Mouse (Mus musculus) small intestine, adult 2 months (tissue): ENCODE measurements around the gene Prpf31. TPM values are rescaled to one million over a fixed set of nuclear protein-coding genes. Genes with fewer than 3 reads are reported as not detected.

Experiments used
- H3K27ac ChIP-seq: fragments of 200-500 bp; 2 replicates; pipeline ENCODE4 v1.5.1; 2012; ENCODE audit warnings: low read depth, low read length, control low read depth, inconsistent platforms; ENCODE audit not compliant: insufficient read depth
- H3K27me3 ChIP-seq: fragments of 200-500 bp; 2 replicates; pipeline ENCODE4 v1.6.1; 2012; ENCODE audit warnings: mild to moderate bottlenecking, moderate library complexity, low read length, inconsistent platforms; ENCODE audit not compliant: control insufficient read depth, insufficient read depth
- H3K36me3 ChIP-seq: fragments of 200-500 bp; 2 replicates; pipeline ENCODE4 v1.6.1; 2012; ENCODE audit warnings: mild to moderate bottlenecking, low read length, control low read depth, inconsistent platforms; ENCODE audit not compliant: control insufficient read depth, insufficient read depth
- H3K4me1 ChIP-seq: fragments of 200-500 bp; 2 replicates; pipeline ENCODE4 v1.6.1; 2012; ENCODE audit warnings: low read length, inconsistent platforms, mixed read lengths; ENCODE audit not compliant: control insufficient read depth, insufficient read depth, insufficient read length
- H3K4me3 ChIP-seq: fragments of 200-500 bp; 2 replicates; pipeline ENCODE4 v1.5.1; 2012; ENCODE audit warnings: low read depth, mild to moderate bottlenecking, control low read depth, inconsistent platforms, low read length, moderate library complexity
- CTCF ChIP-seq: fragments of 200-500 bp; IDR thresholded peaks from 2 replicates; pipeline ENCODE4 v1.5.1; 2012; ENCODE audit warnings: low read depth, mild to moderate bottlenecking, control low read depth, inconsistent platforms, low read length, moderate library complexity, mixed read lengths; ENCODE audit not compliant: insufficient replicate concordance, insufficient read length; ENCODE audit errors: extremely low read depth
- POLR2A ChIP-seq: fragments of 200-500 bp; IDR thresholded peaks from 2 replicates; pipeline ENCODE4 v1.6.1; 2012; ENCODE audit warnings: low read depth, mild to moderate bottlenecking, control low read depth, inconsistent platforms, low read length, moderate library complexity
- WGBS: fragments of 180-500 bp; shearing (Covaris S2); methylation state at CpG from one replicate; pipeline ENCODE4 v1.1.7; 2018; 5-methylcytosine and 5-hydroxymethylcytosine counted together
- polyA plus RNA-seq: library from polyadenylated mRNA; depleted of rRNA; stranded (reverse); fragments of >200 nt; gene quantifications from 2 replicates; pipeline ENCODE4 v1.2.3, GENCODE M21; 2012

Gene Prpf31
- polyA plus RNA-seq, 1 experiment = 16.7 TPM

DNA sequence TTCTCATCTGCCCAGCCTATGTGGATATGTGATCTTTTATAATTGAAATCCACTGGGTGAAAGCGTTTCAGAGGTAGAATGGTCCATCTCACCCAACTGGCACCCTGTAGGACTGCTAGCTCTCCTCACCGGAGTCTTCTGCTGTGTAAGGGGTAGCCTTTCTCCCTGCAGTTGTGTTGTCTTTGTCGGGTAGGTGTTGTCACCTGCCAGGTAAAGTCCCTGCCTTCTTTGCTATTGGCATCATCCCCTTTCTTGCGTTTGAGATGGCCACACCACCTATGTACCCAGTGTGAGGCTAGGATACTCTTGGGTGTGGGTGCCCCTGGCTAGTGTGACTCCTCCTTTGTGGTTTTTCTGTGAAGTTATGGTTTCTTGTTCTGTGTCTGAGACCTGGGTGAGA, 16.9 kb downstream of the Prpf31 start:
- H3K27me3 ChIP-seq = no peaks in the 10 kb centered on the region
- peaks cover 10% of the 10 kb centered on the region; the same call in 1 of the 2 replicates for H3K4me1 ChIP-seq
- no peak overlapping the region for H3K27ac ChIP-seq
- peak overlapping the region; percentile 96 for H3K4me3 ChIP-seq
- H3K36me3 ChIP-seq = peaks cover 11% of the 10 kb centered on the region
- TF ChIP-seq CTCF = no peak
- no peak for TF ChIP-seq POLR2A
- 22% methylated on average over 4 of the region's 4 CpGs for WGBS

DNA sequence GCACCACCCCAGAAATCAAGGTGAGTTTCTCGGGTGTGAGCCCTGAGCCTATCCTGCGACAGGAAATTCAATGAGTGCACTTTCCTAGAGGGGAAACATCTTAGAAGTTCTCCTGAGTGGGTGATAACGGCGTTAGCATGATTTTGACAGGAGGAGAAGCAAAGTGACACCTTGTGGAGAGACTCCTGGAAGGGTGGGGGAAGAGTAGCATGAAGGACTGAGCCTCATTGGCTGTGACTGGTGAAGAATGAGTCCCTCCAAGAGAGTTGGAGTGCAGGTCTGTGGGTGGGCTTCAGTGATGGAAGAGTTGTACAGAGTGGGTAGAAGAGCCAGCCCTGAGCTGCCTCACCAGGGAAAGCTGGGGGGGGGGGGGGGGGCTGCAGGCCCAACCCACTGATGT, 27.2 kb downstream of the Prpf31 start:
- WGBS = 88% methylated on average over 4 of the region's 4 CpGs
- TF ChIP-seq CTCF (no peak), POLR2A (no peak)
- Histone ChIP-seq H3K4me3 (no peak overlapping the region), H3K27me3 (no peaks in the 10 kb centered on the region), H3K27ac (no peak overlapping the region), H3K4me1 (no peaks in the 10 kb centered on the region), H3K36me3 (peaks cover 94% of the 10 kb centered on the region)

DNA sequence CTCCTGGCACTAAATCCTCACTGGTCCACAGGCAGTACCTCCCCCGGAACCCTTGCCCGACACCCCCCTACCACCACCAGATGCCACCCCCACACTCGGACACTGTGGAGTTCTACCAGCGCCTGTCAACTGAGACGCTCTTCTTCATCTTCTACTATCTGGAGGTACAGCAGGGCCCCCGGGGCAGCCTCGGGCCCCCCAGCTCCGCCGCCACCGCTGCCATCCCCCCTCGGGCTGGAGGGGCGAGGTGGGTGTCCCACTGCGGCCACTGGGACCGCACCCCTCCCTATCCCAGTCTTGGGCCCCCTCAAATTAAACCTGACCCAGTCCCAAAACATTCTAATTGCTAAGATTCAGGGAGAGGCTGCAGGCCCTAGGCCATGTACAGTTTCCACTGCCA, 28.8 kb downstream of the Prpf31 start:
- H3K36me3 ChIP-seq = peaks cover 93% of the 10 kb centered on the region
- peaks cover under 1% of the 10 kb centered on the region; the same call in 1 of the 2 replicates for H3K4me1 ChIP-seq
- H3K27me3 ChIP-seq = no peaks in the 10 kb centered on the region
- 94% methylated on average over 14 of the region's 14 CpGs for WGBS
- no peak overlapping the region for H3K4me3 ChIP-seq
- no peak overlapping the region for H3K27ac ChIP-seq
- TF ChIP-seq CTCF (no peak), POLR2A (no peak)

DNA sequence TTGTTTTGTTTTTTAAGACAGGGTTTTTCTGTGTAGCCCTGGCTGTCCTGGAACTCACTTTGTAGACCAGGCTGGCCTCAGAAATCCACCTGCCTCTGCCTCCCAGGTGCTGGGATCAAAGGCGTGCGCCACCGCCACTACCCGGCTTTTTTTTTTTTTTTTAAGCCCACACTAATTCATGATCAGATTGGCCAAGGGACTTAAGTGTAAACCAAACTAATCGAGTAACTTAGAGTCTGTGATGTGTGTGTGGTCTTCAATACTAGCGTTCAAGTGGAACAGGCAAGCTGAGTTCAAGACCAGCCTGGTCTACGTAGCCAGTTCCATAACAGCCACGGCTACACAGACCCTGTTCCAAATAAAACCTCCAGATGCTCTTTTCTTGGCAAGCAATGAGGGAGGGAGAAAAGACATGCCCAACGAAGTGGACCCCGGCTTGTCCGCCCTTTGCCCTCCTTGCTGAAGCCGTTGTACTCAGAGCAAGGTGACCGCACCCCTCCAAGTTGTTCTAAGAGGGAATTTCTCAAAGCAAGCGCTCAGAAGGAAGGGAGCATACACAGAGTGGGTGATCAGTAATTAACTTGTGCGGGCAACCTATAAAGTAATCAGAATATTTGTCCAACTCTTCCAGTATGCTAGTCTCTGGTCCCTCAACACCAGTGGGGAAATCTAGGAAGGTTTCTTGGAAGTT, 34.9 kb downstream of the Prpf31 start:
- TF ChIP-seq POLR2A (no peak), CTCF (no peak)
- Histone ChIP-seq H3K36me3 (peaks cover 37% of the 10 kb centered on the region), H3K27ac (peak overlapping the region; percentile 55), H3K27me3 (no peaks in the 10 kb centered on the region), H3K4me1 (peaks cover 14% of the 10 kb centered on the region), H3K4me3 (peak overlapping the region; percentile 76)
- whole genome bisulfite sequencing = 12% methylated on average over 15 of the region's 15 CpGs

DNA sequence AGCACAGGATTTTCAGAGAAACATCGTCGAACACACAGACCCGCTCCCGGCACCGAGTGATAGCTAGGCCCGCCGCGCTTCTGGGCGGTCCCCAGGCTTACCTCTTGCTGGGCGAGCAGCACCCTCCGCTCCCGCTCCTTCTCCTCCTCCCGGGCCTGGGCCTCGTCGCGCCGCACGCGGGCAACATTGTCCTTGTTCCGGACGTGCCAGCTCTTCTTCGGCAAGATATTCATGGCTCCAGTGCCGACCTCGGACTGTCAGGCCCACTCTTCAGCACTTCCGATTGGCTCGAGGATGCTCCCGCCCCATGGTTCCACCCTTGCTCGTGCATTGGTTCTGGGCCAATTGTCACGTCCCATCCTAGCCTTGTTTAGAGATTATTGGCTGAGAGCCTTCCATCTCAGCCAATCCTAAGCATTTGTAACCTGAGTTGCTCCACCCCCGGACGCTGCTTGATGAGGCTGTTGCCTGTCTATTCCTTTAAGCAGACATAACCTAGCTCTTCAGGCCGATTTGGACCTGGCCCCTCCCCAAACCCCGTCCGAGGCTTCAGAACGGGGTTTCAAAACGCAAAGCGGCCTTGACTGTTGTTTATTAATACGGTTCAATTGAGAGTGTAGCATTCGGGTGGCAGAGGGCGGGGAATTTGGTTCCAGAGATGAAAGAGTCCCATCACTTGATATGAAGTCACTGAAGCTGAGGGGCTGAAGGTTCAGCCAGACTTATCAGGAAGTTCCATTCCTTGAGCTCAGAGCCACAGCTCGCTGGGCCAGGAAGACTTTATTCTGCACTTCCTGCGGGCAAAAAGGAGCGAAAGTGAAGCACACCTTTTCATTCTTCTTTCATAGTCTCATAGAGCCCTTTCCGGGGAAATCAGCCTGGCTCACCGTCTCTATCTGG, 35.7 kb downstream of the Prpf31 start, which contains the start of gene Leng1:
TSS of gene Leng1 (minus strand) at position 626 of the 900 bp plus-strand sequence.
- Histone ChIP-seq H3K4me3 (peak within 1 kb of the TSS; percentile 76), H3K27ac (peak within 1 kb of the TSS; percentile 78), H3K27me3 (no peaks in the 10 kb centered on the region), H3K36me3 (peaks cover 29% of the 10 kb centered on the region), H3K4me1 (peaks cover 14% of the 10 kb centered on the region)
- WGBS = 2% methylated on average over 45 of the region's 45 CpGs
- TF ChIP-seq CTCF = no peak
- TF ChIP-seq POLR2A = peak; percentile 74

DNA sequence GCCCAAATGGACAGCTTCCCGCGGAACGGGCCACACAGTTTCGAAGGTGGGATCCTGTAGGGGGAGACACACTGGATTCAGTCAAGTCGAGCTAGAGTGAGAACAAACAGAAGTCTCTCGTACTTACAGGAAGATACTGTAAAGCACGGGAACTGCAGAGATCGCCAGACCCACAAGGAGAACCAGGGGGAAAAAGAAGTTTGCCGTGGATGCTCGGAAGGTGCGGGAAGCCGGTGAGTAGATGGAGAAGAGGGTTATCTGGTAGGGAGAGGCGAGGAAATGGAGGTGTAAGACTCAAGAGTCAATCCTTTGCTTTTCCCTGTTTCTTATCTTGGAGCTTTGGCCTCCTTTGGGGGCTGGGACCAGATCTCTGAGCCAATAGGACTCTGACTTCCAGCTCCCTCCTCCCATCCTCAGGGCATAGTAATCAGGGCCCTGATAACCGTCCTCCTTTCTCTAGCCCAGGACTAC, 37.2 kb downstream of the Prpf31 start:
- no peak for TF ChIP-seq CTCF
- no peak for TF ChIP-seq POLR2A
- WGBS = 16% methylated on average over 14 of the region's 14 CpGs
- Histone ChIP-seq H3K27ac (peak overlapping the region; percentile 1; the same call in 1 of the 2 replicates), H3K27me3 (no peaks in the 10 kb centered on the region), H3K4me3 (peak overlapping the region; percentile 26), H3K36me3 (peaks cover 23% of the 10 kb centered on the region), H3K4me1 (peaks cover 14% of the 10 kb centered on the region)
